Mouse (Mus musculus) gastrocnemius, postnatal 25 days (tissue): Measurements from ENCODE around the gene Mbd3. TPM values are rescaled to one million over a fixed set of nuclear protein-coding genes. Genes with fewer than 3 reads are reported as not detected.

Experiments used
- microRNA-seq, 2 experiments: library from miRNA; unstranded; fragments of <30 nt; microRNA quantifications; one replicate each; pipeline ENCODE4 v1.2.0; 2021; ENCODE audit warnings: borderline replicate concordance in 2 of 2
- total RNA-seq, 2 experiments: library from RNA; stranded (reverse); gene quantifications; 1 replicate in 1 of 2; 2 replicates in 1 of 2; pipeline ENCODE4 v1.2.3; 2021

The Mbd3 gene
- total RNA-seq, 2 experiments from 2014 or later, result 78.7 to 93.6 TPM

Small RNA genes lying within 50 kb of the gene (microRNA-seq; reads per million reads assigned to microRNA genes)
- gene Gm22721, result 0 reads per million in 2 experiments

Other genes with a start within 250 kb of the Mbd3 start
- 10 to 100 TPM; 17.3 to 21.4 TPM for gene Cirbp, start 233.6 kb downstream of the Mbd3 start, total RNA-seq
- 1 to 10 TPM; 5.1 to 5.9 TPM for gene 1600002K03Rik, start 226.6 kb downstream of the Mbd3 start, total RNA-seq
- gene Efna2, start 220.1 kb downstream of the Mbd3 start, total RNA-seq, result under 1 TPM; 0.26 to 0.54 TPM
- 10 to 100 TPM; 14.5 to 14.8 TPM for gene Mum1, start 173.1 kb downstream of the Mbd3 start, total RNA-seq
- 100 to 1,000 TPM; 508 to 524 TPM for gene Ndufs7, start 150.4 kb downstream of the Mbd3 start, total RNA-seq
- 10 to 100 TPM; 50.9 to 53.1 TPM for gene Gamt, start 138.5 kb downstream of the Mbd3 start, total RNA-seq
- 10 to 100 TPM; 40.1 to 43.6 TPM for gene Dazap1, start 138.1 kb downstream of the Mbd3 start, total RNA-seq
- gene Rps15, start 107.1 kb downstream of the Mbd3 start, total RNA-seq, result 100 to 1,000 TPM; 575 to 593 TPM
- gene Apc2, start 103.6 kb downstream of the Mbd3 start, total RNA-seq, result under 1 TPM; 0.59 to 0.82 TPM
- gene 2310011J03Rik, start 79.0 kb downstream of the Mbd3 start, total RNA-seq, result 1 to 10 TPM; 6.5 to 7.0 TPM
- gene Pcsk4, start 70.1 kb downstream of the Mbd3 start, total RNA-seq, result 1 to 10 TPM in 1 of 2 experiments, under 1 TPM in 1; 0.84 to 1.1 TPM
- gene Reep6, start 69.6 kb downstream of the Mbd3 start, total RNA-seq, result 1 to 10 TPM; 1.1 to 2.8 TPM
- gene Adamtsl5, start 51.1 kb downstream of the Mbd3 start, total RNA-seq, result 10 to 100 TPM; 38.8 to 70.8 TPM
- gene Plk5, start 43.1 kb downstream of the Mbd3 start, total RNA-seq, result under 1 TPM; 0.13 TPM
- 1 to 10 TPM; 3.9 to 4.3 TPM for gene Mex3d, start 11.9 kb downstream of the Mbd3 start, total RNA-seq
- gene Uqcr11, start 7.3 kb upstream of the Mbd3 start, total RNA-seq, result 100 to 1,000 TPM; 913 to 952 TPM
- 10 to 100 TPM; 11.1 to 13.8 TPM for gene Tcf3, start 34.1 kb upstream of the Mbd3 start, total RNA-seq
- gene Onecut3, start 95.3 kb upstream of the Mbd3 start, total RNA-seq, result not detected
- gene Atp8b3, start 139.6 kb upstream of the Mbd3 start, total RNA-seq, result not detected
- 1 to 10 TPM; 8.4 to 9.3 TPM for gene Rexo1, start 162.0 kb upstream of the Mbd3 start, total RNA-seq
- 1 to 10 TPM; 1.2 to 2.0 TPM for gene Klf16, start 177.8 kb upstream of the Mbd3 start, total RNA-seq
- gene Abhd17a, start 190.8 kb upstream of the Mbd3 start, total RNA-seq, result 10 to 100 TPM; 53.8 to 58.8 TPM
- gene Scamp4, start 203.3 kb upstream of the Mbd3 start, total RNA-seq, result 10 to 100 TPM; 14.3 to 18.4 TPM
- 1 to 10 TPM in 1 of 2 experiments, under 1 TPM in 1; 0.92 to 1.2 TPM for gene Adat3, start 203.3 kb upstream of the Mbd3 start, total RNA-seq
- under 1 TPM; 0.21 to 0.33 TPM for gene Gm49322, start 206.5 kb upstream of the Mbd3 start, total RNA-seq
- 10 to 100 TPM; 85.8 to 99.9 TPM for gene Csnk1g2, start 223.3 kb upstream of the Mbd3 start, total RNA-seq